Comparison of ENCODE assay signal across 8 mouse cellular contexts in genomic region chr5:64229336-64229866, GRCm38 (mm10).
DNase-seq lines count a peak whose midpoint lies in the region; ATAC-seq and TF ChIP-seq lines count a peak whose summit lies in the region.

No protein-coding gene starts in this region.

- no peak for DNase-seq in lung, embryonic 14.5 days
- DNase-seq in lung, postnatal 14 days: no peak
- no peak for DNase-seq in forebrain, embryonic 10.5 days (ENCODE audit: extremely low spot score, low spot score)
- DNase-seq in limb, embryonic 10.5 days (ENCODE audit: low spot score): no peak
- DNase-seq in retina, embryonic 14.5 days (ENCODE audit: low spot score): no peak
- DNase-seq in ovary, adult 18-20 months (ENCODE audit: low spot score): no peak

- no peaks in the 10 kb centered on the region for H3K9me3 ChIP-seq in lung, embryonic 14.5 days (ENCODE audit: low read depth, low read length)
- H3K9me3 ChIP-seq in forebrain, embryonic 10.5 days: no peaks in the 10 kb centered on the region
- H3K9me3 ChIP-seq in limb, embryonic 10.5 days (replicated peaks): no peaks in the 10 kb centered on the region
- no peaks in the 10 kb centered on the region for H3K9me3 ChIP-seq in neural tube, embryonic 15.5 days (replicated peaks)

- no peaks in the 10 kb centered on the region for H3K36me3 ChIP-seq in lung, embryonic 14.5 days (ENCODE audit: insufficient read depth)
- H3K36me3 ChIP-seq in forebrain, embryonic 10.5 days (replicated peaks): no peaks in the 10 kb centered on the region
- no peaks in the 10 kb centered on the region for H3K36me3 ChIP-seq in limb, embryonic 10.5 days
- no peaks in the 10 kb centered on the region for H3K36me3 ChIP-seq in neural tube, embryonic 15.5 days

- no peak for TF ChIP-seq CTCF in lung, embryonic 14.5 days (IDR thresholded peaks at IDR 0.05; ENCODE audit: low read depth)

- 43% methylated on average over 12 of the region's 12 CpGs for whole genome bisulfite sequencing in lung, embryonic 14.5 days
- WGBS in forebrain, embryonic 10.5 days: 42% methylated on average over 12 of the region's 12 CpGs
- 46% methylated on average over 12 of the region's 12 CpGs for WGBS in limb, embryonic 10.5 days
- 49% methylated on average over 12 of the region's 12 CpGs for WGBS in neural tube, embryonic 15.5 days

- peak overlapping the region; percentile 70 for H3K4me3 ChIP-seq in lung, embryonic 14.5 days (ENCODE audit: low read depth, low read length)
- peak overlapping the region; percentile 84 for H3K4me3 ChIP-seq in forebrain, embryonic 10.5 days
- peak overlapping the region; percentile 82 for H3K4me3 ChIP-seq in limb, embryonic 10.5 days
- H3K4me3 ChIP-seq in neural tube, embryonic 15.5 days (replicated peaks): peak overlapping the region; percentile 59

- no peaks in the 10 kb centered on the region for H3K27me3 ChIP-seq in lung, embryonic 14.5 days (ENCODE audit: insufficient read depth, low read length)
- H3K27me3 ChIP-seq in forebrain, embryonic 10.5 days (ENCODE audit: poor library complexity, severe bottlenecking): no peaks in the 10 kb centered on the region
- no peaks in the 10 kb centered on the region for H3K27me3 ChIP-seq in limb, embryonic 10.5 days (ENCODE audit: low read depth, poor library complexity, severe bottlenecking)
- H3K27me3 ChIP-seq in neural tube, embryonic 15.5 days (replicated peaks): no peaks in the 10 kb centered on the region

- ATAC-seq in lung, embryonic 14.5 days (ENCODE audit: insufficient read depth): peak; percentile 7; the same call in 1 of the 2 replicates
- ATAC-seq in neural tube, embryonic 15.5 days (ENCODE audit: low FRiP score): no peak
- ATAC-seq in cerebellum, adult (ENCODE audit: insufficient number of reproducible peaks, low FRiP score, low TSS enrichment): no peak

- peak overlapping the region; percentile 79 for H3K9ac ChIP-seq in lung, embryonic 14.5 days
- no peak overlapping the region for H3K9ac ChIP-seq in neural tube, embryonic 15.5 days (replicated peaks)

- H3K4me1 ChIP-seq in lung, embryonic 14.5 days (ENCODE audit: insufficient read depth): peaks cover 9% of the 10 kb centered on the region
- H3K4me1 ChIP-seq in forebrain, embryonic 10.5 days: peaks cover 36% of the 10 kb centered on the region
- peaks cover 18% of the 10 kb centered on the region for H3K4me1 ChIP-seq in limb, embryonic 10.5 days
- H3K4me1 ChIP-seq in neural tube, embryonic 15.5 days: peaks cover 35% of the 10 kb centered on the region

- H3K4me2 ChIP-seq in lung, embryonic 14.5 days: peak overlapping the region; percentile 86
- H3K4me2 ChIP-seq in neural tube, embryonic 15.5 days: peak overlapping the region; percentile 97

- peak overlapping the region; percentile 61; the same call in 1 of the 2 replicates for H3K27ac ChIP-seq in lung, embryonic 14.5 days (ENCODE audit: low read depth)
- H3K27ac ChIP-seq in forebrain, embryonic 10.5 days: peak overlapping the region; percentile 94
- H3K27ac ChIP-seq in limb, embryonic 10.5 days: peak overlapping the region; percentile 95
- H3K27ac ChIP-seq in neural tube, embryonic 15.5 days (replicated peaks): peak overlapping the region; percentile 72
